Mouse (Mus musculus): ENCODE measurements around the gene Olfr457. TPM values are rescaled to one million over a fixed set of nuclear protein-coding genes. Genes with fewer than 3 reads are reported as not detected.

Olfr457 gene
- polyA plus RNA-seq, 1 experiment from 2014 or later: not detected

GRCm38 (mm10) chr6:42465096-42465495 lies 11.0 kb downstream of the Olfr457 start, which contains the start of gene Olfr458:
Olfr458 (minus strand) TSS chr6:42465196.
- H3K9ac ChIP-seq (ENCODE audit: low read length): no peak within 1 kb of the TSS
- DNase-seq (ENCODE audit: low spot score): no peak
- H3K27ac ChIP-seq (ENCODE audit: low read depth, low read length): no peak within 1 kb of the TSS
- H3K9me3 ChIP-seq (ENCODE audit: control insufficient read depth, low read length): no peaks in the 10 kb centered on the region
- H3K4me2 ChIP-seq (ENCODE audit: low read depth): no peak within 1 kb of the TSS
- no peaks in the 10 kb centered on the region for H3K36me3 ChIP-seq (ENCODE audit: control insufficient read depth, insufficient read depth, low read length)
- no peaks in the 10 kb centered on the region for H3K4me1 ChIP-seq (ENCODE audit: control insufficient read depth, insufficient read depth, low read length)
- WGBS: 82% methylated on average over 1 of the region's 1 CpGs
- H3K27me3 ChIP-seq (ENCODE audit: control insufficient read depth, insufficient read depth, low read length): no peaks in the 10 kb centered on the region
- H3K4me3 ChIP-seq (ENCODE audit: low read depth, low read length): no peak within 1 kb of the TSS
- no peak for ATAC-seq (ENCODE audit: insufficient read depth, low FRiP score, low TSS enrichment)

- no peak for DNase-seq (ENCODE audit: low spot score)
Observed at GRCm38 (mm10) chr6:42447381-42447780, 28.8 kb downstream of the Olfr457 start.

GRCm38 (mm10) chr6:42444491-42444890 lies 31.6 kb downstream of the Olfr457 start:
- Histone ChIP-seq H3K27ac (ENCODE audit: low read depth, low read length) (no peak overlapping the region), H3K27me3 (ENCODE audit: control insufficient read depth, insufficient read depth, low read length) (no peaks in the 10 kb centered on the region), H3K9ac (ENCODE audit: low read length) (no peak overlapping the region), H3K4me1 (ENCODE audit: control insufficient read depth, insufficient read depth, low read length) (no peaks in the 10 kb centered on the region), H3K4me2 (ENCODE audit: low read depth) (no peak overlapping the region), H3K9me3 (ENCODE audit: control insufficient read depth, low read length) (no peaks in the 10 kb centered on the region), H3K36me3 (ENCODE audit: control insufficient read depth, insufficient read depth, low read length) (no peaks in the 10 kb centered on the region), H3K4me3 (ENCODE audit: low read depth, low read length) (no peak overlapping the region)
- no peak for ATAC-seq (ENCODE audit: insufficient read depth, low FRiP score, low TSS enrichment)
- 86% methylated on average over 2 of the region's 2 CpGs for WGBS
- DNase-seq (ENCODE audit: low spot score): no peak

More at GRCm38 (mm10) chr6:42447381-42447780, 28.8 kb downstream of the Olfr457 start:
- Histone ChIP-seq H3K4me1 (ENCODE audit: control insufficient read depth, insufficient read depth, low read length) (no peaks in the 10 kb centered on the region), H3K27ac (ENCODE audit: low read depth, low read length) (no peak overlapping the region), H3K27me3 (ENCODE audit: control insufficient read depth, insufficient read depth, low read length) (no peaks in the 10 kb centered on the region), H3K36me3 (ENCODE audit: control insufficient read depth, insufficient read depth, low read length) (no peaks in the 10 kb centered on the region), H3K9ac (ENCODE audit: low read length) (no peak overlapping the region), H3K4me2 (ENCODE audit: low read depth) (no peak overlapping the region), H3K9me3 (ENCODE audit: control insufficient read depth, low read length) (no peaks in the 10 kb centered on the region), H3K4me3 (ENCODE audit: low read depth, low read length) (no peak overlapping the region)
- 76% methylated on average over 2 of the region's 2 CpGs for WGBS
- ATAC-seq (ENCODE audit: insufficient read depth, low FRiP score, low TSS enrichment): no peak

- H3K9ac ChIP-seq (ENCODE audit: low read length): no peak overlapping the region
- H3K4me3 ChIP-seq (ENCODE audit: low read depth, low read length): no peak overlapping the region
- no peaks in the 10 kb centered on the region for H3K36me3 ChIP-seq (ENCODE audit: control insufficient read depth, insufficient read depth, low read length)
- no peaks in the 10 kb centered on the region for H3K9me3 ChIP-seq (ENCODE audit: control insufficient read depth, low read length)
- no peaks in the 10 kb centered on the region for H3K27me3 ChIP-seq (ENCODE audit: control insufficient read depth, insufficient read depth, low read length)
- DNase-seq (ENCODE audit: low spot score): no peak
- no peak overlapping the region for H3K27ac ChIP-seq (ENCODE audit: low read depth, low read length)
- H3K4me2 ChIP-seq (ENCODE audit: low read depth): no peak overlapping the region
- no peak for ATAC-seq (ENCODE audit: insufficient read depth, low FRiP score, low TSS enrichment)
- WGBS: 81% methylated on average over 2 of the region's 2 CpGs
- no peaks in the 10 kb centered on the region for H3K4me1 ChIP-seq (ENCODE audit: control insufficient read depth, insufficient read depth, low read length)
Observed at GRCm38 (mm10) chr6:42441395-42441794, 34.7 kb downstream of the Olfr457 start.

GRCm38 (mm10) chr6:42435490-42435889 lies 40.6 kb downstream of the Olfr457 start:
- Histone ChIP-seq H3K4me1 (ENCODE audit: control insufficient read depth, insufficient read depth, low read length) (no peaks in the 10 kb centered on the region), H3K9ac (ENCODE audit: low read length) (no peak overlapping the region), H3K9me3 (ENCODE audit: control insufficient read depth, low read length) (no peaks in the 10 kb centered on the region), H3K4me3 (ENCODE audit: low read depth, low read length) (no peak overlapping the region), H3K27me3 (ENCODE audit: control insufficient read depth, insufficient read depth, low read length) (no peaks in the 10 kb centered on the region), H3K36me3 (ENCODE audit: control insufficient read depth, insufficient read depth, low read length) (no peaks in the 10 kb centered on the region), H3K27ac (ENCODE audit: low read depth, low read length) (no peak overlapping the region), H3K4me2 (ENCODE audit: low read depth) (no peak overlapping the region)
- ATAC-seq (ENCODE audit: insufficient read depth, low FRiP score, low TSS enrichment): no peak
- no peak for DNase-seq (ENCODE audit: low spot score)
- 82% methylated on average over 2 of the region's 2 CpGs for WGBS

GRCm38 (mm10) chr6:42434446-42434845 lies 41.7 kb downstream of the Olfr457 start, which contains the start of gene Tas2r126:
Tas2r126 (plus strand) TSS chr6:42434535.
- DNase-seq (ENCODE audit: low spot score) (no peak), ATAC-seq (ENCODE audit: insufficient read depth, low FRiP score, low TSS enrichment) (no peak)
- H3K27ac ChIP-seq (ENCODE audit: low read depth, low read length): no peak within 1 kb of the TSS
- H3K4me2 ChIP-seq (ENCODE audit: low read depth): no peak within 1 kb of the TSS
- H3K9me3 ChIP-seq (ENCODE audit: control insufficient read depth, low read length): no peaks in the 10 kb centered on the region
- no peak within 1 kb of the TSS for H3K9ac ChIP-seq (ENCODE audit: low read length)
- H3K27me3 ChIP-seq (ENCODE audit: control insufficient read depth, insufficient read depth, low read length): no peaks in the 10 kb centered on the region
- no peak within 1 kb of the TSS for H3K4me3 ChIP-seq (ENCODE audit: low read depth, low read length)
- no peaks in the 10 kb centered on the region for H3K36me3 ChIP-seq (ENCODE audit: control insufficient read depth, insufficient read depth, low read length)
- H3K4me1 ChIP-seq (ENCODE audit: control insufficient read depth, insufficient read depth, low read length): no peaks in the 10 kb centered on the region
- WGBS: 93% methylated on average over 6 of the region's 6 CpGs

- Histone ChIP-seq H3K4me3 (ENCODE audit: low read depth, low read length) (no peak overlapping the region), H3K4me2 (ENCODE audit: low read depth) (no peak overlapping the region), H3K27me3 (ENCODE audit: control insufficient read depth, insufficient read depth, low read length) (no peaks in the 10 kb centered on the region), H3K27ac (ENCODE audit: low read depth, low read length) (no peak overlapping the region), H3K9ac (ENCODE audit: low read length) (no peak overlapping the region), H3K4me1 (ENCODE audit: control insufficient read depth, insufficient read depth, low read length) (no peaks in the 10 kb centered on the region), H3K36me3 (ENCODE audit: control insufficient read depth, insufficient read depth, low read length) (no peaks in the 10 kb centered on the region), H3K9me3 (ENCODE audit: control insufficient read depth, low read length) (no peaks in the 10 kb centered on the region)
- DNase-seq (ENCODE audit: low spot score) (no peak), ATAC-seq (ENCODE audit: insufficient read depth, low FRiP score, low TSS enrichment) (no peak)
- WGBS: 67% methylated on average over 2 of the region's 2 CpGs
Observed at GRCm38 (mm10) chr6:42433554-42433953, 42.6 kb downstream of the Olfr457 start.

- Histone ChIP-seq H3K9ac (ENCODE audit: low read length) (no peak overlapping the region), H3K27me3 (ENCODE audit: control insufficient read depth, insufficient read depth, low read length) (no peaks in the 10 kb centered on the region), H3K4me1 (ENCODE audit: control insufficient read depth, insufficient read depth, low read length) (no peaks in the 10 kb centered on the region), H3K4me3 (ENCODE audit: low read depth, low read length) (no peak overlapping the region), H3K4me2 (ENCODE audit: low read depth) (no peak overlapping the region), H3K9me3 (ENCODE audit: control insufficient read depth, low read length) (no peaks in the 10 kb centered on the region), H3K36me3 (ENCODE audit: control insufficient read depth, insufficient read depth, low read length) (no peaks in the 10 kb centered on the region), H3K27ac (ENCODE audit: low read depth, low read length) (no peak overlapping the region)
- no peak for ATAC-seq (ENCODE audit: insufficient read depth, low FRiP score, low TSS enrichment)
- 87% methylated on average over 4 of the region's 4 CpGs for WGBS
- DNase-seq (ENCODE audit: low spot score): no peak
Observed at GRCm38 (mm10) chr6:42426337-42426736, 49.8 kb downstream of the Olfr457 start.

- ATAC-seq (ENCODE audit: insufficient read depth, low FRiP score, low TSS enrichment): no peak
- Histone ChIP-seq H3K9ac (ENCODE audit: low read length) (no peak overlapping the region), H3K27me3 (ENCODE audit: control insufficient read depth, insufficient read depth, low read length) (no peaks in the 10 kb centered on the region), H3K4me1 (ENCODE audit: control insufficient read depth, insufficient read depth, low read length) (no peaks in the 10 kb centered on the region), H3K4me2 (ENCODE audit: low read depth) (no peak overlapping the region), H3K4me3 (ENCODE audit: low read depth, low read length) (no peak overlapping the region), H3K27ac (ENCODE audit: low read depth, low read length) (no peak overlapping the region), H3K36me3 (ENCODE audit: control insufficient read depth, insufficient read depth, low read length) (no peaks in the 10 kb centered on the region), H3K9me3 (ENCODE audit: control insufficient read depth, low read length) (no peaks in the 10 kb centered on the region)
- DNase-seq (ENCODE audit: low spot score): no peak
- 93% methylated on average over 3 of the region's 3 CpGs for WGBS
Observed at GRCm38 (mm10) chr6:42424472-42424871, 51.7 kb downstream of the Olfr457 start.
